Mouse (Mus musculus) kidney, postnatal 10 days (tissue): Measurements from ENCODE around the gene Gm49320.

Experiments used
- DNase-seq: peaks from one replicate; pipeline ENCODE4 v3.0.0; 2021; ENCODE audit warnings: mixed read lengths

The Gm49320 gene

DNA sequence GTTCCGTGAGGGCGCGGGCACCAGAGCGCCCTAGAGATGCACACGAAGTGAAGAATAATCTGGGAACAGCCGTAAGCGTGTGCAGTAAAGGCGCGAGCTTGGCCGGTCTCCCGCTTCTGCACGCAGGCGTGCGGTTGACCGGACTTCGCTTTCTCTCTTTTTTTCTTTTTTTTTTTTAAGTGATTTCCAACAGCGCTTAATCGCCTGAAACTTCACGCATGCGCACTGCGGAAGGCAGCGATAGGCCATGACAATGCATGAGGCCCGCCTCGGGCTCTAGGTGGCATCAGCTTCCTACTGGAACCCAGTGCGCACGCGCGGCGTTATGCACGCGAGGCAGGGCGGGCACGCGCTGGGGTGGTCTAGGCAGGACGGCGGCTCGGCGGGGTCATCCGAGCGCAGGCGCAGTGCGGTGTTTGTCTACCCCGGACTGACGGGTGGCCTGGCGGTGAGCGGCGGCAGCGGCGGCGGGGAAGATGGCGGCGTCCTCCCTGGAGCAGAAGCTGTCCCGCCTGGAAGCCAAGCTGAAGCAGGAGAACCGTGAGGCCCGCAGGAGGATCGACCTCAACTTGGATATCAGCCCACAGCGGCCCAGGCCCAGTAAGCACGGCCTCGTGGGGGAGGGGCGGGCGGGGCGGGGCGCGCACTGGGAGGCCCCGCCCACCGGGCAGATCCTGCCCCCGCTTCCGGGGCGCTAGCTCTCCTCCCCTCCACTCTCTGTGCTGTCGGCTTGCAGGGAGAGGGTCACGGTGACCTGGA, at the start of gene Gm49320, which contains the start of gene Map2k7:
Gene Gm49320 (plus strand): TSS at position 432 of the 759 bp plus-strand sequence.
Gene Map2k7 (plus strand): TSS at position 307 of the 759 bp plus-strand sequence.
- DNase-seq = peak; percentile 100

GRCm38 (mm10) chr8:4189031-4189722, 49.5 kb upstream of the Gm49320 start:
- DNase-seq = no peak

DNA sequence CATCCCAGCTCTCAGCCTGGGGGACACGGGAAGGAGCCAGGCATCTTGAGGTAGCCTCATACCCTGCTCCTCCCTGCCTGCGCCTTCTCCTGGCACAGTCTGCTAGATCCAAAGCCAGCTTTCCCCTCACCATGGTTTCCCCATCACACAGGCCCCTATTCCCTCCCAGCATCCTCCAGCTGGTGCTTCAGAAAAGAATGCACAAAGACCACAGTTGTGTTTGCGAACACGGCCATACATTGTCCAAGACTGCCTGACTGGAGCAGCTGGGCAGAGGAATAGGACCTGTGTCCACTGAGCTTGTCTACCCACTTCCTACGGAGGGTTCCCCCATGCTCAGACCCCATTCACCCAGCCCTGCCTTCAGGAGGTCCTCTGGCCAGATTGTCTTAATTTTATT, 46.4 kb upstream of the Gm49320 start:
- DNase-seq = no peak

GRCm38 (mm10) chr8:4192807-4193587, 45.7 kb upstream of the Gm49320 start:
- DNase-seq = peak; percentile 94

DNA sequence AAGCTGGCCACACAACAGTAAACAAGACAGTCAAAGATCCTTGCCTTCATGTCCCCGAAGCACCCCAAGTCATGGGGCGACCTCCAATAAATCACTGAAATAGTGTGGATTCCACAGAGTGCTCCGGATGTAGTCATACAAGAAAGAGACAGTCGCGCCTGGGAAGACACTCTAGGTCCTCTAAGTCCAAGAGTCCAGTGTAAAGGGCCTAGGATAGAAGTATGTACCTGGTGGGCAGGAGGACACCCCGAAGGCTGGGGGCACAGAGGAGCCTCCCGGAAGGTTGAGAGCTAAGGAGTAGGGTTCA, 45.1 kb upstream of the Gm49320 start:
- DNase-seq = no peak

- no peak for DNase-seq
Measured at GRCm38 (mm10) chr8:4201321-4201720, 37.3 kb upstream of the Gm49320 start.

DNA sequence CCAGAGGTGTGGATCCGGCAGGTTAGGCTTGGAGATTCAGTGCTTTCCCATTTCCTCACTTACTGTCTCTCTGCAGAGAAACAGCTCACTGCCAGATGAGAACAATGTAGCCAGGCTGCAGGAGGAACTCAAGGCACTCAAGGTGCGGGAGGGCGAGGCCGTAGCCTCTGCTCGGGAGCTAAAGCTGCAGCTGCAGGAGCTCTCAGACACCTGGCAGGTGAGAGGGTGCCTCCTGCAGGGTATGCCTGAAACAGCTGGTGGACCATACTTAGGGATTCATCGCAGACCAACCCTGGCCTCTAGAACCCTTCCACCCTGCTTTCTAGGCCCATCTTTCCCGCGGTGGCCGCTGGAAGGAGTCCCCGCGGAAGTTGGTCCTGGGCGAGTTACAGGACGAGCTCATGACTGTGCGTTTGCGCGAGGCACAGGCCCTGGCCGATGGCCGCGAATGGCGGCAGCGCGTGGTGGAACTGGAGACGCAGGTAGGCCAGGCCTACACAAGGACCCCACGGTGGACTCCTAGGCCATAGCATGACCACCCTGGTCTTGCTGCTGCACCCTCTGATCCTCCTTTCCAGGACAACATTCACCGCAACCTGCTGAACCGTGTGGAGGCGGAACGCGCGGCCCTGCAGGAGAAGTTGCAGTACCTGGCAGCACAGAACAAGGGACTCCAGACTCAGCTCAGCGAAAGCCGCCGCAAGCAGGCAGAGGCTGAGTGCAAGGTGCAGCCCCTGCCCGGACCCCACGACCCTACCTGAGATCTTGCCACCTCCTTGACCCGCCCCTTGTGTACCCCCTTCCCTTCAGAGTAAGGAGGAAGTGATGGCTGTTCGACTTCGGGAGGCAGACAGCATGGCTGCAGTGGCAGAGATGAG, 33.2 kb upstream of the Gm49320 start:
- DNase-seq = no peak

GRCm38 (mm10) chr8:4206182-4207015, 32.3 kb upstream of the Gm49320 start:
- no peak for DNase-seq

GRCm38 (mm10) chr8:4207016-4207350, 31.7 kb upstream of the Gm49320 start:
- DNase-seq = no peak

DNA sequence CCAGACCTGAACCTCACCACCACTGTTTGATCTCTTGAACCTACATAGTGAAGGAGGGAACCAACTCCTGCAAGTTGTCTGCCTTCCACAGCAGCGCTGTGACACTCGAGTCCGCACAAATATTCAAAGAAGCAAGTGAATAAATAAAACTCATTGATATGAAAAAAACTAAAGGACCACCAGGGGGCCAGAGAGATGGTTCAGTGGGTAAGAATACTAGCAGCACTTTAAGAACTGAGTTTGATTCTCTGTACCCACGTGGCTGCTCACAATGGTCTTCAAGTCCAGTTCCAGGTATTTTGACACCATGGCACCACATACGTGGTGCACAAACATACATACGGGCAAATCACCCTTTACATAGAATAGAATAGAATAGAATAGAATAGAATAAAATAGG, 27.6 kb upstream of the Gm49320 start:
- no peak for DNase-seq

DNA sequence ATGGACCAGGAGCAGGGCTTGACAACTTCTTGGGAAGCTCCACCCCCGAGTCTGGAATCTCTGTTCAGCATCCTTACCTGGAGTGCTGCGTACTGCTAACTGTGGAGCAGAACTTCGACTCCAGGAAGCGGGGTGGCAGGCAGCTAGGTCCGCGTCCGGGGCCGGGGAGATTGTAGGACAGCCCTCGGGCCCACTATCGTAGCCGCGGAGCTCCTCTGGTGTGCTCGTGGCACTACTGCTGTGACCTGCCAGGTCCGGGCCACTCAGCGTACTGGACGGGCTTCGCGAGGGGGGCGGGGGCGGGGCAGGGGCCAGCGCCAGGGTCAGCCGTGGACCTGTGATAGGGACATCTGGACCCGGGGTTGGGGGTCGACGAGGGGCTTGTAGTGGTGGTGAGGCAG, 25.9 kb upstream of the Gm49320 start:
- peak; percentile 33 for DNase-seq

DNA sequence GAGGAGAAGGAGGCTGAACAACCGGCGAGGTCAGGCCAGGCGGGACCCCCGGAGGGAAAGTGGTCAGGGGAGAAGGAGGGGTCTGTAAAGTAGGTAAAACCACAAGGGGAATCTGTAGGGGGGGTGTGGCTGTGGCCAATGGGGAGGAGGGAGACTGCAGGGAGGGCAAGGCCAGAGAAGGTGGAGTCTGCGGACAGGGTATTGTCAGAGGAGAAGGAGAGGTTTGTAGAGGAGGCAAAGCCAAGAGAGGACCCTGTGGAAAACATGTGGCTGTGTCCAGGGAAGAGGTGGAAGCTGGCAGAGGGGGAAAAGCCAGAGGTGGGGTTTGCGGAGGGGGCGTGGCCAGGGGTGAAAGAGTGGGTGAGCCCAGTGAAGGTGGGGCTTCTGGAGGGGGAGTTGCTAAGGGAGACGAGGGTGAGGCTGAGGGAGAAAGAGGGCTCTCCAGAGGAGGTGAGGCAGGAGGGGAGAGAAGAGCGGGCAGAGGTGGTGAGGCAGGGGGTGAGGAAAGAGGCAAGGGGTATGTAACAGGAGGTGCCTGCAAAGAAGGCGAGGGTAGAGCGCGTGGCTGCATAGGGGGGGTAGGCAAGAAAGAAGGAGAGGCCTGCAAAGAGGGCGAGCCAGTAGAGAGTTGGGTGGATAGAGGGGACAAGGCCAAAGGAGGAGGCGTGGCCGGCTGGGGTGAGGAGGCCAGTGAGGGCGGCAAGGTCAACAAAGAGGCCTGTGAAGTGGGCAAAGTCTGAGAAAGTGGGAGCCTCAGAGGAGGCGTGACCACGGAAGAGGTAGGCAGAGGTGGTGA, 25.3 kb upstream of the Gm49320 start:
- peak; percentile 72 for DNase-seq

DNA sequence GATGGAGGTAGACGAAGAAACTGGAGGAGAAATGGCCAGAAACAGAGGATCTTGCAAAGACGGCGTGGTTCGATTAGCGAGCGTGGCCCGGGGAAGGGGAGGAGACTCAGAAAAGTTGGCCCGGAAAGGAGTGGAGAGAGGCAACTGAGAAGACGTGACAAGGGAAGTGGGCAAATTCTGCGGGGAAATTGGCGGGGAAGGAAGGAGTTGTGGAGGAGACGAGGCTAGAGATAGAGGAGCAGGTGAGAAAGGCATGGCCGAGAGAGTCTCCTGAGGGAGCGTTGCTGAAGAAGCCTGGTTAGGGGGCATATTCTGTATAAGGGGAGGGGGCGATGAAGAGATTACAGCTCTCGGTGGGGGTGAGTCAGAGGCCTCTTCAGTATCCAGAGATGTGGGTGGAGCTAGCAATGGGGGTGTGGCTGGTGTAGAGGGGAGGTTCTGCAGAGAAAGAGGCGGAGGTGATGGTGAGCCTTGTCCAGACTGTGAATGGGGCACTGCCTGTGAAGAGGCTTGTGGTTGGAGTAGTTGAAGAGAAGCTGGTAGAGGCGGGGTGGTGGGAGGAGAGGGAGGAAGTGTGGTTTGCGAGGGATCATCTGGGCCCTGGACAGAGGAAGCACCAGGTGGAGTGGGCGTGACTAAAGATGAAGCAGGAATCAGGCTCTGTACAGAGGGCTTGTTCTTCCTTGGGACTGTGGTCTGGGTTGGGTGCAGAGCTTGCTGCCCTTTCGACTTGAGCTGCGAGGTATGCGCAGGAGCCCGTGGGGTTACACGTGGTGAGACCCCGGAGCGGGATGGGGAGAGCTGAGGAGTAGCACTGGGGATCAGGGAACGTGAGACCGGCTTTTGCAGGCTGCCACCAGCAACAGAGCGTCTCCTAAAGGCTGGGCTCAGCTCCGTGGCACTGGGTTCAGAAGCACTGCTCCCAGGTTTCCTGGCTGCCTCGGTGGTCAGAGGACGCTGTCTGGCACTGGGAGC, 24.4 kb upstream of the Gm49320 start:
- peak; percentile 62 for DNase-seq

GRCm38 (mm10) chr8:4216296-4216695, 22.4 kb upstream of the Gm49320 start:
- DNase-seq = peak; percentile 10

- peak; percentile 38 for DNase-seq
Measured at GRCm38 (mm10) chr8:4216791-4217621, 21.7 kb upstream of the Gm49320 start, which contains the start of gene Prr36. Gene Prr36, minus strand, starts transcription at chr8:4217459.

DNA sequence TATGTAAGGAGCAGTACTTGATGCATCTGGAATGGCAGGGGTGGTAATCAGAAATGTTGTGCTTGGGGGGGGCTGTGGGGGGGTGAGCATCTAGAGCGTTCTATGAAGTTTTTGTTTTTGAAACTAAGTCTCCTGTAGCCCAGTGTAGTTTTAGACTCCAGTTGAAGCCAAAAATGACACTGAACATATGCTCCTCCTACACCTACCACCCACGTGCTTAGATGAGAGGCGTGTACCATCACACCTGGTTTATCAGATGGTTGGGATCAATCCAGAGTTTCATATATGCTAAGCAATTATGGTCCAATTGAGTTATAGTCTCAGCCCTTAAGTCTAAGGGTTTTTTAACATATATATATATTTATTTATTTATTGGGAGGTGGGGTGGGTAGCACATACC, 19.0 kb upstream of the Gm49320 start:
- DNase-seq = no peak

GRCm38 (mm10) chr8:4222059-4222458, 16.6 kb upstream of the Gm49320 start:
- DNase-seq = no peak

DNA sequence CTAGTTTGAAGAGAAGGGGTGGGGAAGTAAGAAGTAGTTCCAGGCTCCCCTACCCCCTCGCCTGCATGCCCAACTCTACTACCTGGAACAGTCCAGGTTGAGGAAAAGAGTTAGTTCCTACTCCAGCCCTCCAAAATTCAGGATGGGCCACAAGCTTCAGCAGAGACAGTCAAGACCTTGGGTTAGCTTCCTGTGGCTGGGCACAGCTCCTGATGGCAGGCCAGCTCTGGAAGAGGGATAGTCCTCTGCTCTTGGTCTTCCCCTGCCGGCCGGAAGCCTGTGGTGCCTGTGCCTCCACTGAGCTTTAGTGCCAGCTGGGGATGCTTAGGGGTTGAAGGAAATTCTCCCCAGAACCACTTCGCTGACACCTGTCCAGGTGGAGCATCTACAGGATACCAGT, 12.3 kb upstream of the Gm49320 start:
- no peak for DNase-seq
